Mouse (Mus musculus): ENCODE results near the gene Sfxn5.

GRCm38 (mm10) chr6:85358877-85359276, 25.7 kb upstream of the Sfxn5 start:
- TF ChIP-seq CTCF (IDR thresholded peaks at IDR 0.05; ENCODE audit: low read depth) = no peak
- no peak for TF ChIP-seq EP300 (IDR thresholded peaks at IDR 0.05; ENCODE audit: low read depth)

All from liver, embryonic 14.5 days (tissue).